Mouse (Mus musculus): Measurements from ENCODE around the gene Ece2.

DNA sequence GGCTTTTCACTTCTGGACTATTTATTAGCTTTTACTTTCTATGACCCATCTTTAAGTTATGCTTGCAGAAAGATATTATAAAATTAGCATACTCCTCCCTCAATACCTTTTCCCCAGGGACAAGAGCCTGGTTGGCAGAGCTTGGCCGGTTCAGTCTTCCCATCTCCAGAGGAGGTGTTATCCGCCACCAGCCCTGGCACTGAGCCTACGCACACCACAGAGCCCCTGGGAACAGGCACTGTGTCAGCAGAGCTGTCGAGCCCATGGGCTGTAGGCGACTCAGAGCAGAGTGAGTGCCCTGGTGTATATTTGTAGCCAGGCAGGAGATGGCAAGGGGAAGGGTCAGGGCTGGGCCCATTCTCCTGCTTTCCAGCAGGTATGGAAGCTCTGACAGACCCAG, 29.1 kb upstream of the Ece2 start:
- TF ChIP-seq POLR2A (IDR thresholded peaks at IDR 0.05; ENCODE audit: low read depth, low read length) (no peak), CTCF (IDR thresholded peaks at IDR 0.05; ENCODE audit: extremely low read depth, insufficient read depth, insufficient read length, insufficient replicate concordance) (no peak)
